In the genomic region with DNA sequence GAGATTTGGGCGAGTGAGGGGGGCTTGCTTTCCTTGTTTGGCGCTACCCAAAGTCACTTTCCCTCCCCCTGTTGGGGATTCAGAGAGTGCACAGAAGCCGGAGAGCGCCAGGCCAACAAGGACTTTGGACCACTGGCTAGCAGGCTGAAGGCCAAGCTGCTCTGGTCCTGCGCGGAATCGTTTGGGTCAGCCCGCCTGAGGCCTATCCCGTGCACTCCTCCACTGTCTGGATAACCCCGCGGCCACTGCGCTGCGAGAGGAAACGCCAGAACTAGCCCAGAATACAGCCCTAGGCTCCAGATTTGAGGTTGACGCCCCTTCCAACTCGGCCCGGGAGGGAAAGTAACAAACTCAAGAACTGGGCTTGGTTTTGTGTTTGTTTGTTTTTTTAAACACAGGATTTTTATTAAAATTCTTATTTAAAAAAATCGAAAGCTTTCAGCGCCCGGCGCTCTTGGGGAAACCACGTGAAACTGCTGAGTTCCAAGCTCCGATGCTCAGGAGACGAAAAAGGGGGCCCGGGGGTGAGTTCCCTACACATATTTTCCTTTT, we compare ENCODE assay signal across 10 mouse cellular contexts. TPM values are rescaled to one million over a fixed set of nuclear protein-coding genes. Genes with fewer than 3 reads are reported as not detected.
DNase-seq lines count a peak whose midpoint lies in the region; ATAC-seq and TF ChIP-seq lines count a peak whose summit lies in the region.
"Had no signal": no experiment of that assay in that cellular context is flagged by ENCODE, and none has a peak within 500 bp of the region (broad histone marks: within the 10 kb centered on the region; RNA-seq: fewer than 3 reads in every experiment).

No protein-coding gene starts in this region.

- H3K36me3 ChIP-seq in forebrain, embryonic 12.5 days (replicated peaks), result no peaks in the 10 kb centered on the region
- no peaks in the 10 kb centered on the region for H3K36me3 ChIP-seq in forebrain, postnatal 0 days (ENCODE audit: insufficient read depth)
- no peaks in the 10 kb centered on the region for H3K36me3 ChIP-seq in hindbrain, embryonic 12.5 days
- no peaks in the 10 kb centered on the region for H3K36me3 ChIP-seq in liver, postnatal 0 days (replicated peaks; ENCODE audit: insufficient read depth, low read length)

- H3K27ac ChIP-seq in forebrain, embryonic 12.5 days, result no peak overlapping the region
- H3K27ac ChIP-seq in forebrain, postnatal 0 days (ENCODE audit: low read depth, low read length), result no peak overlapping the region
- H3K27ac ChIP-seq in hindbrain, embryonic 12.5 days, result no peak overlapping the region
- H3K27ac ChIP-seq in liver, postnatal 0 days (ENCODE audit: low read depth), result no peak overlapping the region

- no peaks in the 10 kb centered on the region for H3K9me3 ChIP-seq in forebrain, embryonic 12.5 days
- no peaks in the 10 kb centered on the region for H3K9me3 ChIP-seq in forebrain, postnatal 0 days (ENCODE audit: low read length)
- H3K9me3 ChIP-seq in hindbrain, embryonic 12.5 days (replicated peaks), result no peaks in the 10 kb centered on the region
- H3K9me3 ChIP-seq in liver, postnatal 0 days (ENCODE audit: low read length), result no peaks in the 10 kb centered on the region

- TF ChIP-seq EP300 in liver, postnatal 0 days (IDR thresholded peaks at IDR 0.05; ENCODE audit: low read depth), result no peak

- no peak for DNase-seq in forebrain, postnatal 0 days
- peak; percentile 70 for DNase-seq in ES-CJ7 (ENCODE audit: low read depth, low spot score)
- DNase-seq in liver, postnatal 0 days, result peak; percentile 40
- no peak for DNase-seq in cerebellum, postnatal 36 days
- DNase-seq in thymus, postnatal 14 days, result no peak
- DNase-seq: heart, postnatal 36 days had no signal

- 2% methylated on average over 25 of the region's 25 CpGs for WGBS in forebrain, embryonic 12.5 days
- 13% methylated on average over 25 of the region's 25 CpGs for WGBS in forebrain, postnatal 0 days
- WGBS in hindbrain, embryonic 12.5 days, result 1% methylated on average over 25 of the region's 25 CpGs
- 4% methylated on average over 25 of the region's 25 CpGs for WGBS in liver, postnatal 0 days (ENCODE audit: insufficient replicate concordance)

- no peak for ATAC-seq in forebrain, embryonic 12.5 days (ENCODE audit: low FRiP score)
- ATAC-seq in forebrain, postnatal 0 days, result no peak
- no peak for ATAC-seq in hindbrain, embryonic 12.5 days (ENCODE audit: low FRiP score)
- ATAC-seq in liver, postnatal 0 days, result peak; percentile 57; the same call in 1 of the 2 replicates
- no peak for ATAC-seq in frontal cortex, adult (ENCODE audit: low TSS enrichment)
- ATAC-seq: Patski had no signal

- H3K4me3 ChIP-seq in forebrain, embryonic 12.5 days (replicated peaks), result peak overlapping the region; percentile 21
- no peak overlapping the region for H3K4me3 ChIP-seq in forebrain, postnatal 0 days (ENCODE audit: low read depth, low read length)
- H3K4me3 ChIP-seq in hindbrain, embryonic 12.5 days, result peak overlapping the region; percentile 17
- H3K4me3 ChIP-seq in liver, postnatal 0 days (ENCODE audit: low read depth, low read length), result peak overlapping the region; percentile 4; the same call in 1 of the 2 replicates

- no peak for TF ChIP-seq CTCF in forebrain, postnatal 0 days (IDR thresholded peaks at IDR 0.05; ENCODE audit: low read depth)
- no peak for TF ChIP-seq CTCF in liver, postnatal 0 days (IDR thresholded peaks at IDR 0.05; ENCODE audit: low read depth)

- H3K4me1 ChIP-seq in forebrain, embryonic 12.5 days, result peaks cover 43% of the 10 kb centered on the region
- H3K4me1 ChIP-seq in forebrain, postnatal 0 days (ENCODE audit: insufficient read depth), result no peaks in the 10 kb centered on the region; the same call in 1 of the 2 replicates
- peaks cover 30% of the 10 kb centered on the region for H3K4me1 ChIP-seq in hindbrain, embryonic 12.5 days
- H3K4me1 ChIP-seq in liver, postnatal 0 days (ENCODE audit: insufficient read depth), result peaks cover 22% of the 10 kb centered on the region

- peak overlapping the region; percentile 22 for H3K4me2 ChIP-seq in forebrain, embryonic 12.5 days
- H3K4me2 ChIP-seq in forebrain, postnatal 0 days (ENCODE audit: low read depth), result no peak overlapping the region
- 0 out of 2 replicates have a peak overlapping the region, but pooled peaks have one; percentile 11 for H3K4me2 ChIP-seq in hindbrain, embryonic 12.5 days (replicated peaks)
- peak overlapping the region; percentile 19; the same call in 1 of the 2 replicates for H3K4me2 ChIP-seq in liver, postnatal 0 days (ENCODE audit: low read depth, low read length)

- no peak overlapping the region for H3K9ac ChIP-seq in forebrain, embryonic 12.5 days
- no peak overlapping the region for H3K9ac ChIP-seq in forebrain, postnatal 0 days
- no peak overlapping the region for H3K9ac ChIP-seq in hindbrain, embryonic 12.5 days
- H3K9ac ChIP-seq in liver, postnatal 0 days (replicated peaks), result no peak overlapping the region

- peaks cover 94% of the 10 kb centered on the region for H3K27me3 ChIP-seq in forebrain, embryonic 12.5 days
- peaks cover 84% of the 10 kb centered on the region for H3K27me3 ChIP-seq in forebrain, postnatal 0 days (ENCODE audit: insufficient read depth, low read length)
- H3K27me3 ChIP-seq in hindbrain, embryonic 12.5 days, result peaks cover 94% of the 10 kb centered on the region
- H3K27me3 ChIP-seq in liver, postnatal 0 days (ENCODE audit: insufficient read depth, low read length), result peaks cover 95% of the 10 kb centered on the region

RNA-seq across cellular contexts. Expression of a gene that starts 11.3 kb away (rescaled TPM):
- polyA plus RNA-seq in forebrain, embryonic 12.5 days (2016; fragmentation: Nextera tagmentation; extraction: Ambion mirVana), result 7.7 and 9.2 TPM in 2 replicates
- total RNA-seq in forebrain, postnatal 0 days (2014; rRNA removed), result 7.1 and 7.9 TPM in 2 replicates
- polyA plus RNA-seq in forebrain, postnatal 0 days (2015; fragmentation: Nextera tagmentation; extraction: Ambion mirVana), result 3.4 and 6.0 TPM in 2 replicates
- polyA plus RNA-seq in hindbrain, embryonic 12.5 days (2016; fragmentation: Nextera tagmentation; extraction: Ambion mirVana), result 2.9 and 3.6 TPM in 2 replicates
- polyA plus RNA-seq in liver, postnatal 0 days (2015; fragmentation: Nextera tagmentation; extraction: Ambion mirVana), result not detected in 2 replicates
- total RNA-seq: heart, postnatal 36 days had no signal
- polyA plus RNA-seq: Patski had no signal

Comparison
In these comparisons a context has a peak if more than half of its experiments do, and no peak if none do; other contexts are left out.
1. DNase-seq: peak in ES-CJ7 (single experiment) and liver, postnatal 0 days (single experiment); none in forebrain, postnatal 0 days (single experiment), cerebellum, postnatal 36 days (0 of 2) and thymus, postnatal 14 days (single experiment).